Mouse (Mus musculus) heart, postnatal 25 days (tissue): ENCODE measurements around the gene Eef1b2. TPM values are rescaled to one million over a fixed set of nuclear protein-coding genes. Genes with fewer than 3 reads are reported as not detected.
"Not testable (repeated sequence)": the region's sequence is repeated elsewhere in the genome, so short reads cannot be mapped to it uniquely, and the experiment has no call there.

ENCODE experiments used
- DNase-seq: peaks from one replicate; pipeline ENCODE4 v3.0.0; 2022; ENCODE audit warnings: low spot score
- intact Hi-C: fragments of 180-260 bp; cut with DNase I; formaldehyde crosslinking; loops from one replicate; pipeline ENCODE4 v1.15.1; 2025
- total RNA-seq, 2 experiments: library from RNA; stranded (reverse); gene quantifications; 2 replicates each; pipeline ENCODE4 v1.2.3; 2021

Gene Eef1b2
- total RNA-seq: 100 to 1,000 TPM; 356 to 385 TPM

DNA sequence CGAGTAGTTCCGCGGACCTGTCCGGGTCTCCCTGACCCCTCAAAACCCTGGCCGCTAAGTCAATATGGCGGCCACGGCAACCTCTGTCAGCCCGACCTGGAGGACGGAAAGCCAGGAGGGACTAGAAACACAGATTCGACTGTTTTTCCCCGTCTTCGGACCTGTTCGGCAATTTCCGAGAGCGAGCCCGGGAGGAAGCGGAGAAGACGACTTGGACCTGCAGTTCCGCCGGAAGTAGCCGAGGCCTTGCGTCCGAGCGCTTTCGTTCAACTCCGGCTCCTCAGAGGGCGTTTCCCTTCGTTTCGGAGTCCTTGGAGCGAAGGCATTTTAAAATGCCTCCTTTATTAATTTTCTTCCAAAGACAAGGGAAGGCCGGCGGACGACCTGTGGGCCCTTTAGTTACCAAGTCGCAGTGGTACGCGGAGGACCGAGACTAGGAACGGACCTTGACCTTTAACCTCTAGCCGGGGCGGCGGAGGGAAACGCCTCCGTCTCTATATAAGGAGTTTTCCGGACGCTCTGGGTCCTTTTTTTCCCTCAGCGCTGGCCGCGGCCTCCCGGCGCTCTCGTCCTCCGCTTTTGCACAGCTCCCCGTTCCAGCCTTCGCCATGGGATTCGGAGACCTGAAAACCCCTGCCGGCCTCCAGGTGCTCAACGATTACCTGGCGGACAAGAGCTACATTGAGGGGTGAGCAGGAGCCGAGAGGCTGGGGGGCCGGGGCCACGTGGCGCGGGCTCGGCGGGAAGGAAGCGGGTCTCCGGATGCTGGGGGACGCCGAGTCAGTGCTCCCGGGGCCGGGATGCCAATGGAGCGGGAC, at the start of gene Eef1b2, which contains the start of gene Ndufs1:
TSS of gene Eef1b2 (plus strand) at position 222 of the 818 bp plus-strand sequence.
TSS of gene Ndufs1 (minus strand) at position 230 of the 818 bp plus-strand sequence.
- intact Hi-C loops: loop anchor here (2.0 to 10.0 kb wide), 2 partner anchors 62 to 1358 kb away; partner anchors contain the start of genes Creb1 and Ino80d
- peak; percentile 93 for DNase-seq

DNA sequence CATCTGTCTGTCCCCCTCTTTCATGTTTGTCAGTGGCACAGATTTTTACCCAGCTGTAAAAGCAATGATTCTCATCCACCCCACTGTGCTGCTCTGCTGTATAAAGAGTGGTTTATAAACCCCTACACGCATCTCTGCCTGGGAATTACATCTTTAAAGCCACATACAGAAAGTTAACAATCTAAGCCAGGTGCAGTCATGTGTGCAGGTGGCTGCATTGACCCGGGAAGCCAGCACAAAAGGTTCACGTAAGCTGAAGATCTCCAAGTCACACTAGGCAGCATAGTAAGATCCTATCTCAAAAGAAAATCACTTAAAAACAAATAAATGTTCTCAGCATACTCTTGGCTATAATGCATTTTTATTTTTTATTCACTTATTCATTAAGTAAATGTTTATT, 47.4 kb upstream of the Eef1b2 start:
- DNase-seq: no peak
- intact Hi-C loops: no loop called here

DNA sequence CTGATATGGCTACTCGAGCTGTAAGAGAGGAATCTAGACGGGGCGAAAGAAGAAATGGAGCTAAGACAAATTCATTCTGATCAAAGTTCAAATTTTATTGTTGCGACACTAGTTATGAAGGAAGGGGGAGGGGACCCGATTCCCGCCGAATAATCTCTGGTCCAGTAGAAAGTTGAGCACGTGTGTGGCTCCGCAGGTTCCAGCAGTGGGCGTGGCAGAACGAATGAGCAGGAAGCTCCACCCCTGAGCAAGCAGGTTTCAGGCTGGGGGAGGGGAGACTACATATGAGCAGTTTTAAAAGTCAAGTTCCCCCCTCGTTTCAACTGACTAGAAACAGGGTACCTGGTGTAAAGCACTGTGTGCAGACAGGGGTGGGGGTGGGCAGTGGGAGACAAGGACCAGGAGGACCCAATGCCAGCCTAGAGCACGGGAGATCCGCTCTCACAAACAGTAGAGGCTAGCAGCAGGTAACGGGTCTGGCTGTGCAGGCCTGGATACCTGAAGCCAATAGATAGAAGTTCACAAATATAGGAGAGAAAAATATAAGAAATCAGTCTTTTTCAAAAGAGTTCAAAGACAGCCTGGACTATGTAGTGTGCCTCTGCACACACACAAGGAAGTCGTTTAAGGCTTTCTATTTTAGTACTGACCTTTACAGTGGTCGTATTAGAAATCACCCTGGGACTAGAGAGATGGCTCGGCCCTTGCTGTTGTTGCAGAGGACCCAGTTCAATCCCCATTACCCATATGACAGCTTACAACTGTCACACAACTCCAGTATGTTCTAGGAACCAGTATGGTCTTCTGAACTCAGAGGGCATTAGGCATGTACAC, 46.6 kb upstream of the Eef1b2 start:
- no peak for DNase-seq
- intact Hi-C loops: no loop called here

DNA sequence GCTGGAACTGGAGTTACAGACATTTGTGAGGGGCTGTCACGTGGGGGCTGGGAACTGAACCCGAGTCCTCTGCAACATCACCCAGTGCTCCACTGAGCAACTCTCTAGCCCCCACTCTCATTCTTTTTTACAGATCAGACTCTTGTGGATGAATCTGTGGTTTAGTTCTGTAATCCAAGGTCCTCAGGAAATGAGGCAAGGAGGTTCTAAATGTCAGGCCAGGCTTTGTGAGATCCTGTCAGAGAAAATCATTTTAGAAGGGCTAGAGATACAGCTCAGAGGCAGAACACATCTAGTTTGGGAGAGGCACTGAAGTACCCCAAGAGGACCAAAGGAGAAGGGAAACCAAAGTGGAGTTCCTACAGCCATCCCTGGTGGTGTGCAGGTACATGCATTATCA, 45.7 kb upstream of the Eef1b2 start:
- DNase-seq: no peak
- intact Hi-C loops: no loop called here

DNA sequence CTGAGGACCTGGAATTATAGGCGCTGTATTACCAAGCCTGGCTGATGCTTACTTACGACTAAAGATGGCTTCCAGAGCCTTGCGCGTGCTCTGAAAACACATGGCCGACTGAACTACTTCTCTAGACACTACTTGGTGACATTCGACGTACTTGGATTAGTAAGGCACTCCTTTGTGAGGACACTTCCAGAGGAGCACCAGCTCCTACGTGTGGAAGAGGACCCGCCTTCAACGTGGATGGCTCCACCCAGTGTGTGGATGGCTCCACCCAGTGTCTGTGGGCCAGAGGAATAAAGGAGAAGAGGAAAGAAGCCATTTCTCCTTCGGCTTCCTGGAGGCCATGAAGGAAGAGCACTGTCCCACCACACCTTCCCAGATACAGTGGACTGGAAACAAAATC, 44.9 kb upstream of the Eef1b2 start:
- DNase-seq: no peak
- intact Hi-C loops: no loop called here

DNA sequence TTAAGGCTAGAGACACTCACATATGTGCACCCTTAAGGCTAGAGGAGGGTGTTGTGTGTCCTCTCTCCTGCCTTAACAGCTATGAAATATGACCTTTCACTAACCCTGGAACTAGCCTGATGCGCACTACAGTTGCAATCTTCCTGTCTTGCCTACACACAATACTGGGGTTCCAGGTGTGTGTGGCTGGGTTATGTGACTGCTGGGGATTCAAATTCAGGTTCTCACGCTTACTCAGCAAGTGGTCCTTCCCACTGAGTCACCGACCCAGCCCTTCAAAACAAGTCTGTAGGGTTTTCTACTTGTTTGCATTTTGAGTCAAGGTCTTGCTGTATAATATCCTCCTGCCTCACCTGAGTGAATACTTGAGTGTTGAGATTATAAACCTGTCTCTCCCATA, 42.1 kb upstream of the Eef1b2 start:
- no peak for DNase-seq
- intact Hi-C loops: no loop called here

DNA sequence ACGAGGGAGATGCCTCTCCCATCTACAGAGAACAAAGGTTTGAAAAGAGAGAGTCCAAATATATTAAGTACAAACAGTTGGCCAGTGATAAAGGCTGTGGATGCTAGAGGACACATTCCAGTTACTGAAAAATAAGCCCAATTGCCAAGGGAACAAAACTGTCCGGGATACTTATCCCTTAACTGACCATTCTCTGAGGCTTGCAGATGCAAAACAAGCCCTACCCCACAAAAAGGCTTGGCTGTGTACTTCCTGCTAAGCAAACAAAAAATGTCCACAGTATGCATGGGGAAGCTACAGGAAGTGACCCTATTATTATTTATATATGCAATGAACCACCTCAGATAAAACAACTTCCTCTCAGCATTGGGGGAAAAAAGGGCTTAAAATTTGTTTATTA, 38.7 kb upstream of the Eef1b2 start:
- DNase-seq: no peak
- intact Hi-C loops: no loop called here

DNA sequence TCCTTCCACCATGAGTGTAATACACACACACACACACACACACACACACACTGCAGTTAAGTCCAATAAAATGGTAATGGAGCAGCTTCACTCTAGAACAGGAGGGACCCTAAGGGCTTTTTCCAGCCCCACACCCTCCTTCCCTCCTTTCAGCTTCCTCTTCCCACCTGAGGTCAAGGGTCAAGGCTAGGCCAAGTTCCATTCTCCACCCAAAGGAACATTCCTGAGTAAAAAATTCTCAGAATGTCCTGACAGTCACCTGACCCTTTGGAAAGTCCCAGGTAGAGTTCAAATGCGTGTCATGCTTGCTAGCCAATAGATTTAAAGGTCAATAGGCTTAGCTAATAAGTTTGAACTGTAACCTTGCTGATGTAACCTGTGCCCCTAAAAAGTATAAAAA, 38.0 kb upstream of the Eef1b2 start:
- intact Hi-C loops, DNase-seq: not testable (repeated sequence)

DNA sequence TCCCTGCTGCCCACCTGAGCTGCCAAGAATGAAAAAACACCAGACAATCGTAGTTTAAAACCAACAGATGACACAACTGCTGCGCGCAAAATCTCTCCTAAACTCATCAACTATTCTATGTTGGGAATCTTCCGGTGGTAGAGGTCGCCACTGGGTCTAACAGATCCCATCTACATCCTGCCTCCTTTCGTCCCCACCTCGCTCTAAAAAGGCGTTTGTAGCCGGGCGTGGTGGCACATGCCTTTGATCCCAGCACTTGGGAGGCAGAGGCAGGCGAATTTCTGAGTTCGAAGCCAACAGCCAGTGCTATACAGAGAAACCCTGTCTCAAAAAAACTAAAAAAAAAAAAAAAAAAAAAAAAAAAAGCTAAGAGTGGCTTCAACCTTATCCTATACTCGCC, 36.4 kb upstream of the Eef1b2 start:
- no peak for DNase-seq
- intact Hi-C loops: no loop called here

DNA sequence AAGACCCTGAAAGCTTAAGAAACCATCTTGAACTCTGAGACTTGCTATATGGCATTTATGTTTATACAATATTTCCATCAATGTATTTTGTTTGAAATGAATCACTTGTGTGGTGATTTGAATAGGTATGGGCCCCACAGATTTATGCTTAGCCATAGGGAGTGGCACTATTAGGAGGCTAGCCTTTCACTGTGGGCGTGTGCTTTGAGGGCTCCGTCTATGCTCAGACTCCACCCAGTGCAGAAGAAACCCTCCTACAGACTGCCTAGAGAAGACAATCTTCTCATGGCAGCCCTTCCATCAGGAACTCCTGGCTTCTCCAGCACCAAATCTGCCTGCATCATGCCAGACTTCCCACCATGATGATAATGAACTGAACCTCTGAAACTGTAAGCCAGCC, 8.0 kb upstream of the Eef1b2 start:
- no peak for DNase-seq
- intact Hi-C loops: no loop called here

DNA sequence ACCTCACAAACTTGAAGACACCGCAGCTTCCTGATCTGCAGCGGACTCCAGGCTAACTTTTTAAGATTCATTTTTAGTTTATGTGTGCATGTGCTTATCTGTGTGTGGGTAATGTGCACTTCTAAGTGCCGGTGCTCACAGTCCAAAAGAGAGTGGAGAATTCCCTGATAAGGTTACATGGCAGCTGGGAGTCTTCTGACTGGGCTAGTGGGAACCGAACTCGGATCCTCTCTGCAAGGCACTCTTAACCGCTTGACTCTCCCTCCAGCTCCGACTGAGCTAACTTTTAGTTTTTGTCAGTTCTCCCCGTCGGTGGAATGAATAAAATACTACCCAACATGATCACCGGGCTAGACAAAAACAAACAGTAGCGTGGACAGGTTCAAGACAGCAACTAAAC, 772 bp upstream of the Eef1b2 start:
- DNase-seq: no peak
- intact Hi-C loops: loop anchor here (2.0 to 10.0 kb wide), 2 partner anchors 61 to 1359 kb away; partner anchors contain the start of genes Creb1 and Ino80d

DNA sequence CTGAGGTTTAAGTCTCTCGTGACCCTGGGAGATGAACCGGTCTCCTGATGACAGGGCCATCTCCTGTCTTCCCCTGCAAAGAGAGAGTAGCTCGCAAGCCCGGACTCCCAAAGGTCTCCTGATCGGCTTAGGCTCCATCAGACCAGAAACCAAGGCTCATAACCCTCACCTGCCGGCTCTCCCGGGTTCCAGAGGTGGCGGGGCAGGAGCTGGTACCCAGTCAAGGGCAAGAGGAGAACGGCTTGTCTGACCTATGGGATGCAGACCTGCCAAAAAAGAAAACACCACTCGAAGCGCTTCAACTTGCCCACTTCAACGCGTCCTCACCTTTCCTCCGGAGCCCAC, 394 bp upstream of the Eef1b2 start:
- no peak for DNase-seq
- intact Hi-C loops: loop anchor here (2.0 to 10.0 kb wide), 2 partner anchors 61 to 1359 kb away; partner anchors contain the start of genes Creb1 and Ino80d

DNA sequence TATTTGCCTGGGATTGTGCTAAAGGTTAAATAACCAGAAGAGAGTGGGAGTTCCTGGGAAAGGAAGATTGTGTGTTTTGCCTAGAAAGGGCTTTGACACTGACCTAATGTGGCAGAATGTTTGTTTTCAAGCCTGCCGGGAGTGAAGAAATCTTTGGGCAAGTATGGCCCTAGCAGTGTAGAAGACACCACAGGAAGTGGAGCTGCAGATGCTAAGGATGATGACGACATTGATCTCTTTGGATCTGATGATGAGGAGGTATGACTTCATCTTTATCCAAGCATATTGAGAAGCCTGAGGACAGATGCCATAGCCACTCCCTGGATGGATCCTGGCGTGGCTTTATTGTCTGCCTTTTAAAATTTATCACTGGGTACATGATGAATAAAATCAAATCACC, 1.7 kb downstream of the Eef1b2 start:
- no peak for DNase-seq
- intact Hi-C loops: loop anchor here (10.0 kb wide), 1 partner anchor 1356 kb away; the partner anchor contains the start of gene Creb1

DNA sequence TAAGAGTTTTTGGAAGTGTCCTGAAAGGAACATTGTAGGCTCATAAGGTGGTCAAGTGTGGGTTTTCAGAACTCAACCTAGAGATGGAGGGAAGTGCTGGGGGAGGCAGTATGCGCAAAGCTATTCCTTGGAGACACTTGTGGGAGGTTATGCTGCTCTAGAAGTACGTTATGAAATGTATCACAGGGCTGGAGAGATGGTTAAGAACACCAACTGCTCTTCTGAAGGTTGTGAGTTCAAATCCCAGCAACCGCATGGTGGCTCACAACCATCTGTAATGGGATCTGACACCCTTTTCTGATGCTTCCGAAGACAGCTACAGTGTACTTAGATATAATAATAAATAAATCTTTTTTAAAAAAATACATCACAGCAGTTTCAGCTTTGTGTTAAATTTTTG, 3.5 kb downstream of the Eef1b2 start:
- intact Hi-C loops: loop anchor here (5.0 kb wide), 2 partner anchors 57 to 72 kb away; no protein-coding TSS in a partner anchor
- no peak for DNase-seq

DNA sequence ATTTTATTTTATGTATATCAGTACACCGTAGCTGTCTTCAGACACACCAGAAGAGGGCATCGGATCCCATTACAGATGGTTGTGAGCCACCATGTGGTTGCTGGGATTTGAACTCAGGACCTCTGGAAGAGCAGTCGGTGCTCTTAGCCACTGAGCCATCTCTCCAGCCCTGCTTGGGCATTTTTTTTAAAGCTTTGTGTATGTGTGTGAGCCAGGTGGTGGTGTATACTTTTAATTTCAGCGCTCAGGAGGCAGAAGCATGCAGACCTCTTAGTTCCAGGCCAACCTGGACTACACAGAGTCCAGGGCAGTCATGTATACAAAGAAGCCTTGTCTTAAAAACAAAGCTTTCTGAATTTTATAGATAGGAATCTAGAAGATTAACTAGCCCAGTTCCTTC, 4.0 kb downstream of the Eef1b2 start:
- intact Hi-C loops: loop anchor here (5.0 kb wide), 2 partner anchors 57 to 72 kb away; no protein-coding TSS in a partner anchor

DNA sequence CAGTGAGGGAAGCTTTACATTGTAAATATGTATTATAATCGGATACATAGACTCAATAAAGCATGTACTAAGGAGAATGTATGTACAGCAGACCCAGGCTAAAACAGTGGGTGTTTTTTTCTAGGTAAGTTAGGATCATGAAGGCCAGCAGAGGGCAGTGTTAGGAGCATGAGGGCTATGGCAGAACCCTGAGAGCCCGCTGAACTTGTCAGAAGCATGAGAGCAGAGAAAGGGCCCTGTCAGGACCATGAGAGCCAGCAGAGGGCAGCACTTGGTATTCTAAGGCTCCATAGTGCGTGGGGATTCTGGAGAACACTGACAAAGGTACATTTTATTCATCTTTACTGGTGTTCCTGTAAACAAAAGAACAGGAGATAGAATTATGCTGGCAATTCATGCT, 4.4 kb downstream of the Eef1b2 start:
- intact Hi-C loops: loop anchor here (5.0 kb wide), 2 partner anchors 56 to 71 kb away; no protein-coding TSS in a partner anchor
- DNase-seq: peak; percentile 75

More for the DNA sequence above, 4.0 kb downstream of the Eef1b2 start:
- not testable (repeated sequence) for DNase-seq

DNA sequence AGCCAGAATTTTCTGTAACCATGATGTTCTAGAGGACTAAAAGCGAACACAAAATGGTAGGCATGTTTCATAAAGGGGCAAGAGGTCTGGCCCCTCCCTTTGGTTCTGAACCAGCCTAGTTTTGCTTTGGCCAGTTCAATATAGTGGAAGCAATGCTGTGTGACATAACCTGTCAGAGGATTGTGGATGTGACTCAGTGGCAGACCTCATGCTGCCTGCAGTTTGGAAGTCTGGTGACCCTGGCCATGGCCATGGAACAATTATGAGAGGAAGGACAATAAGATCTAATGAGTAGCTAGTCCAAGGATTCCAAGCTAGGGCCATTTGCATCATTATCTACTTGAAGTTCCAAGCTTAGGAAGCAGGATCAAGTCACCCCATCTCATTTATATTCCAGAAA, 4.9 kb downstream of the Eef1b2 start:
- no peak for DNase-seq
- intact Hi-C loops: loop anchor here (5.0 kb wide), 2 partner anchors 56 to 71 kb away; no protein-coding TSS in a partner anchor

DNA sequence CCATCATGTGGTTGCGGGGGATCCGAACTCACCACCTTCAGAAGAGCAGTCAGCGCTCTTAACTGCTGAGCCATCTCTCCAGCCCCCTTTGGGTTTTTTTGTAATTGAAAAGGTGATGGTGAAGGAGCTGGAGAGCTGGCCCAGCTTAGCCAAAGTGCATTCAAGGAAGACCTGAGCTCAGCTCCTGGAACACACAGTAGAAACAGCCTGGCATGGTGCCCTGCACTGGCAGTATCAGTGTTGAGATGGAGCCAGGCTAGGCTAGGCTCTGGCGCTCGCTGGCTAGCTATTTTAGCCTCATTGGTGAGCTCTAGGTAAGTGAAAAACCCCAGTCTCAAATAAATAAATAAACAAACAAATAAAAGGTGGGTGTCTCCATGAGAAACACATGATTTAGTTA, 5.6 kb downstream of the Eef1b2 start:
- intact Hi-C loops: loop anchor here (5.0 kb wide), 2 partner anchors 55 to 70 kb away; no protein-coding TSS in a partner anchor
- peak; percentile 28 for DNase-seq

DNA sequence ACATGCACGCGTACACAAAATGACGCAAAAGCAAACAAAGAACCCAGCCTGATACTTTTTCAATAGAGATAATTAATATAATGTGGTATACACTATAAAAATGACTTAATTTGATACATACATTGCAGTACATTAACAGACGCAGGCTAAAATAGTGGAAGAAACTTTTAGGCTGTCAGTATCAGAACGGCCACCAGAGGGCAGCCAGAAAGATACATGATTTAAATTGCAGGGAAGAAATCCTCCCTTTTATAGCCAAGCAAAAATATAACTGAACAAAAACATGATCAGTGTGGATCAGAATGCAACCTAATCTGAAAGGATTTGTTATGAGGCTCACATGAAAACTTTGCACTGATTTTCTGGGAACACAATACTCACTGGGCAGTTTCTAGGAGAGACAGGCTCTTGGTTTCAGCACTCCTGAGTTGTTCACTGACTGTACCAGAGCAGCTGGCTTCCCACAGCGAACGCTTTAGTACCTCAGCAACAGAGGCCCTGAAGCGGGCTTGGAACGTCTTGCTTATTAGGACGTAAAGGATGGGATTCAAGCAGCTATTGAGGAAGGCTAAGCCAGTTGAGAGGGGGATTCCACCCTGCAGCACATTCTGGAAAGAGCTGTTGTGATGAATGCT, 6.1 kb downstream of the Eef1b2 start:
- no peak for DNase-seq
- intact Hi-C loops: loop anchor here (5.0 kb wide), 2 partner anchors 55 to 70 kb away; no protein-coding TSS in a partner anchor

DNA sequence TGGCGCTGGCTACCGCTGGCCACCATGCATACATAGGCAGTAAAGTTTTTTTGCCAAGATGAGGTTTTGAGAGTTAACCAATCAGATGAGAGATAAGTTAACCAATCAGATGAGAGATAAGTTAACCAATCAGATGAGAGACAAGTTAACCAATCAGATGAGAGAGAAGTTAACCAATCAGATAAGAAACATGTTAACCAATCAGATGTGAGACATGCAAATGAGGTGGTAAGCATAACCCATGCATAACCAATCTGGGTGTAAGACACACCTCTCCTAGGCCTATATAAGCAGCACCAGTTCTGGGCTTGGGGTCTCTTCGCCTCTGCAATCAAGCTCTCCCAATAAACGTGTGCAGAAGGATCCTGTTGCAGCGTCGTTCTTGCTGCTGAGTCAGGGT, 8.8 kb downstream of the Eef1b2 start:
- intact Hi-C loops: not testable (repeated sequence)

More for the DNA sequence above, 8.8 kb downstream of the Eef1b2 start:
- not testable (repeated sequence) for DNase-seq
